Mouse (Mus musculus) E14TG2a.4 (cell line): Measurements from ENCODE around the gene Wdr72.

ENCODE experiments used
- H3K27me3 ChIP-seq: 2 replicates; pipeline ENCODE4 v1.6.1; 2014; ENCODE audit warnings: low read length, control low read depth; ENCODE audit not compliant: insufficient read depth
- H3K36me3 ChIP-seq: 2 replicates; pipeline ENCODE4 v1.6.1; 2014; ENCODE audit warnings: low read length, control low read depth; ENCODE audit not compliant: insufficient read depth
- H3K4me1 ChIP-seq: replicated peaks from 2 replicates; pipeline ENCODE4 v1.6.1; 2014; ENCODE audit warnings: low read depth, low read length, control low read depth
- H3K4me3 ChIP-seq: replicated peaks from 2 replicates; pipeline ENCODE4 v1.5.1; 2014; ENCODE audit warnings: mild to moderate bottlenecking, low read length
- H3K9me3 ChIP-seq: 2 replicates; pipeline ENCODE4 v1.6.1; 2014; ENCODE audit warnings: low read length, control low read depth
- CTCF ChIP-seq: conservative IDR thresholded peaks from 2 replicates; pipeline ENCODE4 v1.5.1; 2014; ENCODE audit warnings: low read length
- NANOG ChIP-seq: IDR thresholded peaks from 2 replicates; pipeline ENCODE4 v1.6.1; 2014; ENCODE audit warnings: borderline replicate concordance, low read length, mixed read lengths
- POU5F1 ChIP-seq: IDR thresholded peaks from 2 replicates; pipeline ENCODE4 v1.6.1; 2014; ENCODE audit warnings: low read length, borderline replicate concordance

Gene Wdr72

GRCm38 (mm10) chr9:74169904-74170303 is 59.7 kb downstream of the Wdr72 start:
- TF ChIP-seq NANOG (no peak), CTCF (no peak), POU5F1 (no peak)
- no peaks in the 10 kb centered on the region for H3K36me3 ChIP-seq
- no peaks in the 10 kb centered on the region for H3K4me1 ChIP-seq
- H3K27me3 ChIP-seq = no peaks in the 10 kb centered on the region
- no peaks in the 10 kb centered on the region for H3K9me3 ChIP-seq
- no peak overlapping the region for H3K4me3 ChIP-seq

- H3K36me3 ChIP-seq = no peaks in the 10 kb centered on the region
- no peaks in the 10 kb centered on the region for H3K27me3 ChIP-seq
- no peak overlapping the region for H3K4me3 ChIP-seq
- no peaks in the 10 kb centered on the region for H3K9me3 ChIP-seq
- TF ChIP-seq POU5F1 = no peak
- no peak for TF ChIP-seq CTCF
- no peak for TF ChIP-seq NANOG
- H3K4me1 ChIP-seq = no peaks in the 10 kb centered on the region
Measured at GRCm38 (mm10) chr9:74186748-74187400, 76.7 kb downstream of the Wdr72 start.

DNA sequence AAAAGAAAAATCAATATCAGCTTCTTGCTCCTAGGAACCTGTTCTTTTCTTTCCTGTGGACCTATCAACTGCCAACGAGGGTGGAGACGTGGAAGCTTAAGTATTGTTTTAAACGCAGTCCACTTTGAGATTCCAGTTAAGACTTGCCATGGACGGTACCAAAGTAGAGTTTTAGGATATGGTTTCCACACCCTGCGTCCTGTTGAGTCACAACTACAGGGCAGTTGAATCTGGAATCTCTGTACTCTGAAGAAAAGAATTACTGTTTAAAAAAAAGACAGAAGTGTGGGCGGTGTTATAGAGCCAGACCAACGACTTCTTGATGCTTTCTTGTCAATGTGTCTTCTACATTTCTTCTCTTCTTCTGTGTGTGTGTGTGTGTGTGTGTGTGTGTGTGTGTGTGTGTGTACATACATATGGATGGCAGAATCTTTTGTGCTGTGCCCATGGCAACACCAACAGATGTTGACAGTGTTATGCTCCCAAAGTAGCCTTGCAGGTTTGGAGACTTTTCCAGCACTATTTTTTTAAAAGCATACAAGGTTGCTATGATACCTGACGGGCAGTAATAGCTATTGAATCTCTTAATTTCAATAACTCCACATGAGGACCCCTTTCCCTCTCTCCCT is 77.4 kb downstream of the Wdr72 start:
- Histone ChIP-seq H3K27me3 (no peaks in the 10 kb centered on the region), H3K9me3 (no peaks in the 10 kb centered on the region), H3K4me3 (no peak overlapping the region), H3K4me1 (no peaks in the 10 kb centered on the region), H3K36me3 (no peaks in the 10 kb centered on the region)
- TF ChIP-seq NANOG (no peak), CTCF (no peak), POU5F1 (no peak)

DNA sequence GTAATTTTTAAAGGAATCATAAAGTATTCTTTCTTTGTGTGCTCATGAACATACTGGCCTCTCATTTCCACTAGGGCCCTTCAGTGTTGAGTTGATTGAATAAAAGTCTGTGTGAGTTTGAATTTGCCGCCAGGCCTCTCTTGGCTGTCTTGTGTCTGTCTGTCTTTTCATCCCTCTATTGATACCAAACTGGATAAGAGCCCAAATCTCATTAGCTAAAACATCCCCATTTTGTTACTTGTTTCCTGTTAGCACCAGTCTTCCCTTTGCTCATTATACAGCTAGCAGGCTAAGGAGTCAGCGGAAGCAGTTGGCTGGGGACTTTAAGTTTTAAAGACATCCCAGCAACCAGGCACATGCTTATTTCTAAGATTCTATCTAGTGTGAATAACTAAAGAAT is 84.7 kb downstream of the Wdr72 start:
- H3K36me3 ChIP-seq = no peaks in the 10 kb centered on the region
- TF ChIP-seq POU5F1 (no peak), NANOG (no peak), CTCF (no peak)
- H3K27me3 ChIP-seq = no peaks in the 10 kb centered on the region
- H3K9me3 ChIP-seq = no peaks in the 10 kb centered on the region
- H3K4me3 ChIP-seq = no peak overlapping the region
- H3K4me1 ChIP-seq = no peaks in the 10 kb centered on the region

GRCm38 (mm10) chr9:74228272-74228671 is 118.1 kb downstream of the Wdr72 start:
- no peak for TF ChIP-seq POU5F1
- no peak overlapping the region for H3K4me3 ChIP-seq
- H3K36me3 ChIP-seq = no peaks in the 10 kb centered on the region
- H3K9me3 ChIP-seq = no peaks in the 10 kb centered on the region
- H3K4me1 ChIP-seq = 0 out of 2 replicates have a peak, but pooled peaks cover 3% of the 10 kb centered on the region
- no peaks in the 10 kb centered on the region for H3K27me3 ChIP-seq

DNA sequence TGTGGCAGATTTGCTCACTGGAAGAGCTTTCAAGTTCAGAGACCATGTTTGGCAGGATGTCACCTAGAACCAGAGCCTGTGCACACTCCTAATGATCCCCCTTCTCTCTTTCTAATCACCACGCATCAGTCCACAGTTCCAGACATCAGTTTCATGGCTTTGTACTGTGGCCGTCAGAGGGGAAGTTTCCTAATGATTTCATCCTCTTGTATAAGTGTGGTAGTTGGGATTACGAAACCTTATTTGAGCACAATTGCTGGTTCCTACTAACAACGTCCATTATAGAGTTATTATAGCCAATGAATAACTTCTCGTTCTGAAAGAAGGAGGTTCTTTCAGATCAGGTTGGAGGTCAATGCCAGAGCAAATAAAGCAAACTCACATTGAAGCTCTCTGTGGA is 131.1 kb downstream of the Wdr72 start:
- Histone ChIP-seq H3K4me1 (no peaks in the 10 kb centered on the region), H3K4me3 (no peak overlapping the region), H3K36me3 (no peaks in the 10 kb centered on the region), H3K9me3 (no peaks in the 10 kb centered on the region), H3K27me3 (no peaks in the 10 kb centered on the region; the same call in 1 of the 2 replicates)
- TF ChIP-seq CTCF = no peak
- TF ChIP-seq POU5F1 = no peak
- no peak for TF ChIP-seq NANOG

GRCm38 (mm10) chr9:74248084-74248483 is 137.9 kb downstream of the Wdr72 start:
- H3K9me3 ChIP-seq = no peaks in the 10 kb centered on the region
- no peaks in the 10 kb centered on the region for H3K4me1 ChIP-seq
- no peak overlapping the region for H3K4me3 ChIP-seq
- no peaks in the 10 kb centered on the region for H3K27me3 ChIP-seq
- no peak for TF ChIP-seq POU5F1
- TF ChIP-seq NANOG = no peak
- TF ChIP-seq CTCF = no peak
- H3K36me3 ChIP-seq = no peaks in the 10 kb centered on the region

DNA sequence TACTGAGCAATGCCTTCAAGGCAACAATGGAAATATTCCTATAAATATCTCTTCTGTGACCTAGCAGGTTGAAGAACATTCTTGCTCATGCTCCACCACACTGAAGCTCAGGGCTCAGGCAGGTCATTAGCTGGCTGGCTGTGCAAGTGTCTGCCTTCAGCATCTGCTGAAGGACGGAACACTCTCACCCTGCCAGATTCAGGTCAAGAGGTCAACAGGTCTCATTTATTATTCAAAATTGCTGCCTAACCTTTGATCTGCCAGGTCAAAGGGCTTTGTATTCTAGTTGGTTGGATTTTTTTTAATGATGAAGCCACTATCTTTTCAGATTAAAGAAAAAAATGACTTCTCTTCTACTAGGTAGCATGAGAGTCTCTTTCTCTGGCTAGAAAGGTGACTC is 139.3 kb downstream of the Wdr72 start:
- no peak for TF ChIP-seq CTCF
- Histone ChIP-seq H3K27me3 (no peaks in the 10 kb centered on the region), H3K4me3 (no peak overlapping the region), H3K9me3 (no peaks in the 10 kb centered on the region), H3K36me3 (no peaks in the 10 kb centered on the region), H3K4me1 (no peaks in the 10 kb centered on the region)

- Histone ChIP-seq H3K27me3 (no peaks in the 10 kb centered on the region), H3K4me1 (no peaks in the 10 kb centered on the region), H3K36me3 (no peaks in the 10 kb centered on the region), H3K9me3 (no peaks in the 10 kb centered on the region), H3K4me3 (no peak overlapping the region)
- TF ChIP-seq CTCF = no peak
- no peak for TF ChIP-seq POU5F1
- no peak for TF ChIP-seq NANOG
Measured at GRCm38 (mm10) chr9:74250522-74250921, 140.4 kb downstream of the Wdr72 start.
